Mouse (Mus musculus): ENCODE measurements around the gene Hps4. TPM values are rescaled to one million over a fixed set of nuclear protein-coding genes. Genes with fewer than 3 reads are reported as not detected.
A peak's percentile ranks its signal among the peaks of the same experiment; 100 is the strongest.
"Not testable (repeated sequence)": the region's sequence is repeated elsewhere in the genome, so short reads cannot be mapped to it uniquely, and the experiment has no call there.

Hps4 gene
- total and polyA plus RNA-seq, 3 experiments = 19.9 to 62.7 (median 61.1) TPM

- no peak for DNase-seq
Measured at GRCm38 (mm10) chr5:112402437-112402836, 59.6 kb downstream of the Hps4 start.

DNA sequence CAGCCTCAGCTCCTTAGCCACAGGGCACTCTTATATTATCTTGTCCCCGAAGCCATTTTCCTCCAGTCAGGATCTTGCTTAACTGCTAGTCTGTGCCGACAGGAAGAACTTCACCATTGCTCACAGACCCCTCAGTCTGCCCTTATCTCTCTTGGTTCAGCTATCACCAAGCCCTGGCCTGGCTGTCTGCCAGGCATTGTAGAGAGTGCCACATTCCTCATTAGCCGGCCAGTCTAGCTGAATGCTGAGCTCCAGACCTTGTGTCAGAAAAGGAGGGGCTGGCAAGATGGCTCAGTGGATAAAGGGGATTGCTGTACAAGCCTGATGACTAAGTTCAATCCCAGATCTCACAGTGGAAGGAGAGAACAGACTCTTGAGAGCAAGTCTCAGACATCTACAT is 63.1 kb downstream of the Hps4 start:
- no peak for DNase-seq

GRCm38 (mm10) chr5:112409274-112409673 is 66.4 kb downstream of the Hps4 start:
- no peak for DNase-seq

DNA sequence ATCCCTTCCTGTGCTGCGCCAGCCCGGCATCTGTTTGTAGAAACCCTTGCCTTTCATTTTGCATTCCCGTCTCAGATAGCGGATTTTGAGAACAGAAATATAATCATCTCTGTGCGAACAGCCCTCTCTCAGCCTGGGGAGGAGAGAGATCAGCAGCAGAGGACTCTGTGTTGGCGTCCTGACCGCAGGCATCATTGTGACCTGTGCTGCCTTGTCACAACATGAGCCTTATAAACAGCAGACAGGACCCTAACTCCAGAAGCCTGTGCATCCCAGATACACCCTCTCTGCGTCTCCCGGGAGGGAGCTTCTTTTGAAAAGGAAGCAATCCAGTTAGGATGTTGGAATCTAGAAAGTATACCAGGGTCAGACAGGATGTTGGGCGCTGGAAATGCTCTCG is 68.2 kb downstream of the Hps4 start:
- DNase-seq = no peak

- no peak for DNase-seq
Measured at GRCm38 (mm10) chr5:112411514-112412335, 68.8 kb downstream of the Hps4 start.

- not testable (repeated sequence) for DNase-seq
Measured at GRCm38 (mm10) chr5:112412781-112413180, 69.9 kb downstream of the Hps4 start.

- no peak for DNase-seq
Measured at GRCm38 (mm10) chr5:112416673-112417072, 73.8 kb downstream of the Hps4 start.

GRCm38 (mm10) chr5:112418023-112418422 is 75.1 kb downstream of the Hps4 start:
- no peak for DNase-seq

DNA sequence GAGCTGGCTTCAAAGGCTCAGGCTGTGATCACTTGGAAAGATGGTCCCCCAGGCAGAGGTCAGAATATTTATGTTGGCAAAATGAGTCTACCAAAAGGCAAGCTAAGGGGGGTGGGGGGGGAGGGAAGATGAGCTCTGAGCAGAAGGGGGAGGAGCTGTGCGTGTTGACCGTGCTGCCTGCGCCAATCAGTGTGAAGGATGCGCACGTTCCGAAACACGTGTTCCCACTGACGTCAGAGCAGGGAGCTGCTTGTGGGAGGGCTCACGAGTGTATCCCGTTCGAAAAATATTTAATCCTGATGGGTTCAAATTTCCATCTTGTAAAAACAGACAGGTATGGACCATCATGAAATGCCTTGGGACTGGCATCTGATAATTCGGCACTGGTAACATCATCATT is 76.7 kb downstream of the Hps4 start:
- no peak for DNase-seq

GRCm38 (mm10) chr5:112426635-112427034 is 83.8 kb downstream of the Hps4 start:
- DNase-seq = no peak

DNA sequence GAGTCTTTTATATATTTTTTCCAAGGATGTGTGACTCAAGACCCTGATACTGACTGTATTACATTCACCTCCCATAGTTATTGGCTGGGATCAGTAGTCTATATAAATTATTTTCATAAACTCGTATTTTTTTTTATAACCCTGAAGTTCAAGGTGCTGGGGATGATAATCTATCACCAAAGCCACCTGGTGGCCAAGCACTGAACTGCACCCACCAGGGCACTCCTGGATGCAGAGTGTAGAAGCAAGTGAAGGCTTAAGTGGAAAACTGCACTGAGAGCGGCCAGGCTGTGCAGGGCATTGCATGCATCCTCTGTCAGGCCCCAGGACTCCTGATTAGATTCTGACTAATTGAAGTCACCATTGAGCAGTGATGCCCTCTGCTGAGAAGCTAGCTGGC is 84.4 kb downstream of the Hps4 start:
- DNase-seq = peak; percentile 53

Other genes with a start within 250 kb of the Hps4 start
- gene Cryba4, start 90.6 kb upstream of the Hps4 start, total RNA-seq (2021) = 10 to 100 TPM; 70.5 to 74.9 TPM
- 58.4 and 91.5 TPM in 2 replicates for gene Cryba4, start 90.6 kb upstream of the Hps4 start, polyA plus RNA-seq (2012; rRNA removed)
- 1 to 10 TPM; 2.9 to 3.2 TPM for gene Crybb1, start 87.3 kb upstream of the Hps4 start, total RNA-seq (2021)
- 5.3 and 6.7 TPM in 2 replicates for gene Crybb1, start 87.3 kb upstream of the Hps4 start, polyA plus RNA-seq (2012; rRNA removed)
- gene Tpst2, start 66.4 kb upstream of the Hps4 start, total RNA-seq (2021) = 100 to 1,000 TPM; 154 to 322 TPM
- 222 and 270 TPM in 2 replicates for gene Tpst2, start 66.4 kb upstream of the Hps4 start, polyA plus RNA-seq (2012; rRNA removed)
- 10 to 100 TPM; 30.3 to 38.7 TPM for gene Tfip11, start 16.7 kb upstream of the Hps4 start, total RNA-seq (2021)
- gene Tfip11, start 16.7 kb upstream of the Hps4 start, polyA plus RNA-seq (2012; rRNA removed) = 36.6 and 38.1 TPM in 2 replicates
- gene Srrd, start within 50 bp of the Hps4 start, total RNA-seq (2021) = 10 to 100 TPM; 20.1 to 68.5 TPM
- 43.2 and 47.4 TPM in 2 replicates for gene Srrd, start within 50 bp of the Hps4 start, polyA plus RNA-seq (2012; rRNA removed)
- under 1 TPM in 1 of 2 experiments, not detected in 1; 0.14 TPM for gene Gm6583, start 12.9 kb downstream of the Hps4 start, total RNA-seq (2021)
- gene Gm6583, start 12.9 kb downstream of the Hps4 start, polyA plus RNA-seq (2012; rRNA removed) = not detected in 2 replicates
- 1 to 10 TPM; 2.1 to 6.5 TPM for gene Asphd2, start 51.8 kb downstream of the Hps4 start, total RNA-seq (2021)
- 2.1 and 5.1 TPM in 2 replicates for gene Asphd2, start 51.8 kb downstream of the Hps4 start, polyA plus RNA-seq (2012; rRNA removed)
- not detected for gene Gm6588, start 106.3 kb downstream of the Hps4 start, total RNA-seq (2021)
- gene Gm6588, start 106.3 kb downstream of the Hps4 start, polyA plus RNA-seq (2012; rRNA removed) = not detected in 2 replicates
- 1 to 10 TPM; 7.0 to 8.9 TPM for gene Sez6l, start 234.1 kb downstream of the Hps4 start, total RNA-seq (2021)
- 3.7 and 5.1 TPM in 2 replicates for gene Sez6l, start 234.1 kb downstream of the Hps4 start, polyA plus RNA-seq (2012; rRNA removed)